Mouse (Mus musculus) heart, embryonic 14.5 days (tissue): Measurements from ENCODE around the gene Kcnn3. TPM values are rescaled to one million over a fixed set of nuclear protein-coding genes. Genes with fewer than 3 reads are reported as not detected.

Experiments
- ATAC-seq: fragments of 200-750 bp; cut with Nextera tagmentation; 2 replicates; pipeline ENCODE4 v1.8.0; 2017; ENCODE audit warnings: low read depth, moderate TSS enrichment; ENCODE audit not compliant: insufficient number of reproducible peaks, insufficient read depth, low FRiP score
- H3K27ac ChIP-seq, 2 experiments: fragments of 200-500 bp in 1 of 2; fragments of 300-500 bp in 1 of 2; sonication (generic) in 1 of 2; replicated peaks in 1 of 2; 2 replicates each; pipeline ENCODE4 v1.5.1; 2012 to 2014; ENCODE audit warnings: low read depth in 2 of 2, low read length in 2 of 2, control low read depth in 1 of 2, mild to moderate bottlenecking in 1 of 2, mixed read lengths in 1 of 2; ENCODE audit not compliant: control insufficient read depth in 1 of 2, insufficient read depth in 1 of 2
- H3K27me3 ChIP-seq: fragments of 300-500 bp; sonication (generic); 2 replicates; pipeline ENCODE4 v1.6.1; 2014; ENCODE audit warnings: mild to moderate bottlenecking, low read length, control low read depth; ENCODE audit not compliant: control insufficient read depth, insufficient read depth
- H3K36me3 ChIP-seq: fragments of 300-500 bp; sonication (generic); 2 replicates; pipeline ENCODE4 v1.6.1; 2014; ENCODE audit warnings: mild to moderate bottlenecking, control low read depth, low read length, mixed read lengths; ENCODE audit not compliant: control insufficient read depth, insufficient read depth
- H3K4me1 ChIP-seq, 2 experiments: fragments of 200-500 bp in 1 of 2; fragments of 300-500 bp in 1 of 2; sonication (generic) in 1 of 2; 2 replicates each; pipeline ENCODE4 v1.6.1; 2012 to 2014; ENCODE audit warnings: low read length in 2 of 2, control low read depth in 1 of 2, mixed read lengths in 1 of 2; ENCODE audit not compliant: control insufficient read depth in 2 of 2, insufficient read depth in 2 of 2
- H3K4me2 ChIP-seq: fragments of 300-500 bp; sonication (generic); 2 replicates; pipeline ENCODE4 v1.6.1; 2014; ENCODE audit warnings: mild to moderate bottlenecking, low read length
- H3K4me3 ChIP-seq, 2 experiments: fragments of 200-500 bp in 1 of 2; fragments of 300-500 bp in 1 of 2; sonication (generic) in 1 of 2; 2 replicates each; pipeline ENCODE4 v1.5.1; 2012 to 2014; ENCODE audit warnings: low read length in 2 of 2, mild to moderate bottlenecking in 2 of 2, control low read depth in 1 of 2, low read depth in 1 of 2, moderate library complexity in 1 of 2; ENCODE audit not compliant: control insufficient read depth in 1 of 2, insufficient read depth in 1 of 2
- H3K9ac ChIP-seq: fragments of 300-500 bp; sonication (generic); 2 replicates; pipeline ENCODE4 v1.6.1; 2014; ENCODE audit warnings: mild to moderate bottlenecking, low read length
- H3K9me3 ChIP-seq: fragments of 300-500 bp; sonication (generic); 2 replicates; pipeline ENCODE4 v1.6.1; 2016; ENCODE audit warnings: low read length, control low read depth; ENCODE audit not compliant: control insufficient read depth
- WGBS: fragments of 180-500 bp; shearing (Covaris S2); extraction: QIAGEN DNeasy Blood & Tissue Kit; methylation state at CpG from one replicate; pipeline ENCODE4 v1.1.7; 2014; 5-methylcytosine and 5-hydroxymethylcytosine counted together
- polyA plus RNA-seq: library from polyadenylated mRNA; unstranded; fragments of >200 nt; fragmentation: Nextera tagmentation; extraction: Ambion mirVana; gene quantifications from 2 replicates; pipeline ENCODE4 v1.2.1, GENCODE M21; 2014

Gene Kcnn3
- polyA plus RNA-seq, 1 experiment from 2014 or later, result 3.1 TPM

DNA sequence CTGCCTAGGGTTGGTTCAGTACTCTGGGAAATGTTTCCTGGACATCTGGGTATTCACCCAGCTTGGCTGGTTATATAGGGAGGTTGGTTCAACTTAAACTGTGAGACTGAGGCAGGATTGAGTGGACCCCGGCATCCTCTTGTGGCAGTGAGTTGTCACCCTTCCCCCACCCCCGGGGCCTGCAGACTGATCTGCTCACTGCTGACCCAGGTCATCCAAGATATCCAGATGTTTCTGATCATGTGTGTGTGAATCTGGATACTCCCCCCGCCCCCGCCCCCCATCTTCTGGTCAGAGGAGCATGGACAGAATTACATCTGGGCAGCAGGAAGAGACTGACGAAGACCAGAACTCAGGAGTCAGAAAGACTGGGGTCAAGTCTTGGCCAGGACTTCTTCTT, 45.4 kb downstream of the Kcnn3 start:
- H3K27me3 ChIP-seq, result no peaks in the 10 kb centered on the region; the same call in none of the 2 replicates

DNA sequence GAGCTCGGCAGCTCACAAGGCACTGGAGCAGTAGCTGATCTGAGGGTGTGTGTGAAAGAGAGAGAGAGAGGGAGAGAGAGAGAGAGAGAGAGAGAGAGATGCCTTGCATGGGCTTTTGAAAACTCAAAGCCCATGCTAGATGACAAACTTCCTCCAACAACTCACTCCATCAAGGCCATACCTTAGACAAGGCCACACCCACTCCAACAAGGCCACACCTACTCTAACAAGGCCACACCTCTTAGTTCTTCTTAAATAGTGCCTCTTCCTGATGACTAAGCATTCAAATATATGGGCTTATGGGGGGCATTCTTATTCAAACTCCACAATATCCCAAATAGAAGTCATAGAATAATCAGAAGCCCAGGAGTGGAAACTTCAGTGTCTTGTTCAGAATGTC, 49.1 kb downstream of the Kcnn3 start:
- Histone ChIP-seq H3K9me3 (no peaks in the 10 kb centered on the region), H3K36me3 (no peaks in the 10 kb centered on the region), H3K4me3 (no peak overlapping the region), H3K9ac (no peak overlapping the region), H3K27ac (no peak overlapping the region), H3K4me1 (peaks cover 5 to 6% of the 10 kb centered on the region in 2 experiments; a peak in 2 of 4 replicates), H3K27me3 (peaks cover 6% of the 10 kb centered on the region; the same call in 1 of the 2 replicates), H3K4me2 (no peak overlapping the region)
- 83% methylated on average over 1 of the region's 1 CpGs for WGBS
- no peak for ATAC-seq

More for the DNA sequence above, 45.4 kb downstream of the Kcnn3 start:
- Histone ChIP-seq H3K27ac (no peak overlapping the region), H3K9me3 (no peaks in the 10 kb centered on the region), H3K36me3 (no peaks in the 10 kb centered on the region), H3K4me1 (peaks cover 5 to 6% of the 10 kb centered on the region in 2 experiments; a peak in 2 of 4 replicates), H3K9ac (no peak overlapping the region), H3K4me2 (no peak overlapping the region), H3K4me3 (no peak overlapping the region)
- no peak for ATAC-seq
- WGBS, result 51% methylated on average over 5 of the region's 5 CpGs

- no peaks in the 10 kb centered on the region for H3K36me3 ChIP-seq
- WGBS, result 17% methylated on average over 7 of the region's 7 CpGs
- no peak overlapping the region for H3K27ac ChIP-seq
- peaks cover 4 to 6% of the 10 kb centered on the region in 2 experiments; a peak in 2 of 4 replicates for H3K4me1 ChIP-seq
- no peak overlapping the region for H3K4me2 ChIP-seq
- H3K9me3 ChIP-seq, result no peaks in the 10 kb centered on the region
- H3K27me3 ChIP-seq, result peaks cover 6% of the 10 kb centered on the region; the same call in 1 of the 2 replicates
- H3K4me3 ChIP-seq, result no peak overlapping the region
- H3K9ac ChIP-seq, result no peak overlapping the region
- no peak for ATAC-seq
Measured at GRCm38 (mm10) chr3:89569707-89570324, 49.9 kb downstream of the Kcnn3 start.

DNA sequence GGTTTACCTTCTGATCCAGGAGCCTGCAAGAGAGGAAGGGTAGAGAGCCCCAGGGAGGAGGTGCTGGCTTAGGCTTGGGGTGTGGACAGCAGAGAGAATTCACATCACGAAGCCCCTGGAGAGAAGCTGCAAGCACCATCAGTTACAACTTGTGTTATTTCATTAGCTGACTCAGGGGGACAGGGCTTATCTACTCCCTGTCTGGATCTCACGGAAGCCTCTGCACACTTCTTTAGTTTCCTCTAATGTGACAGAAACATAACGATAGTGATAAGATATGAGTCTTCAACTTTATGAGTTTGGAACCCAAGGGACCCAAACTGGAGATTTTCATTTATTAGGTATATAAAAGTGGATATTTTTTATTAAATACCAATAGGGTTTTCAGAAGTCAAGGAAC, 50.4 kb downstream of the Kcnn3 start:
- H3K9me3 ChIP-seq, result no peaks in the 10 kb centered on the region
- 9% methylated on average over 3 of the region's 3 CpGs for WGBS
- peaks cover 3 to 6% of the 10 kb centered on the region in 2 experiments; a peak in 2 of 4 replicates for H3K4me1 ChIP-seq
- H3K4me2 ChIP-seq, result no peak overlapping the region
- H3K36me3 ChIP-seq, result no peaks in the 10 kb centered on the region
- no peak overlapping the region for H3K9ac ChIP-seq
- H3K27me3 ChIP-seq, result peaks cover 6% of the 10 kb centered on the region; the same call in 1 of the 2 replicates
- no peak for ATAC-seq
- H3K27ac ChIP-seq, result no peak overlapping the region
- H3K4me3 ChIP-seq, result no peak overlapping the region

GRCm38 (mm10) chr3:89574260-89574659, 54.3 kb downstream of the Kcnn3 start:
- H3K4me1 ChIP-seq, result peaks cover 6% of the 10 kb centered on the region in 2 experiments; a peak in 2 of 4 replicates
- 48% methylated on average over 2 of the region's 2 CpGs for WGBS
- no peak overlapping the region for H3K4me3 ChIP-seq
- peaks cover 6% of the 10 kb centered on the region; the same call in 1 of the 2 replicates for H3K27me3 ChIP-seq
- H3K9me3 ChIP-seq, result no peaks in the 10 kb centered on the region
- H3K9ac ChIP-seq, result no peak overlapping the region
- no peak overlapping the region for H3K4me2 ChIP-seq
- H3K27ac ChIP-seq, result no peak overlapping the region
- H3K36me3 ChIP-seq, result no peaks in the 10 kb centered on the region
- no peak for ATAC-seq

- H3K4me1 ChIP-seq, result peaks cover 0 to 2% of the 10 kb centered on the region in 2 experiments; a peak in 1 of 4 replicates
- H3K27me3 ChIP-seq, result peaks cover 6% of the 10 kb centered on the region; the same call in 1 of the 2 replicates
- ATAC-seq, result no peak
- no peak overlapping the region for H3K27ac ChIP-seq
- H3K4me2 ChIP-seq, result no peak overlapping the region
- no peaks in the 10 kb centered on the region for H3K9me3 ChIP-seq
- H3K9ac ChIP-seq, result no peak overlapping the region
- no peak overlapping the region for H3K4me3 ChIP-seq
- WGBS, result 91% methylated on average over 6 of the region's 6 CpGs
- H3K36me3 ChIP-seq, result no peaks in the 10 kb centered on the region
Measured at GRCm38 (mm10) chr3:89576381-89576780, 56.4 kb downstream of the Kcnn3 start.

- 29% methylated on average over 5 of the region's 5 CpGs for WGBS
- Histone ChIP-seq H3K27me3 (peaks cover 5% of the 10 kb centered on the region; the same call in 1 of the 2 replicates), H3K27ac (no peak overlapping the region), H3K9me3 (no peaks in the 10 kb centered on the region), H3K9ac (no peak overlapping the region), H3K4me1 (peaks cover 0 to 2% of the 10 kb centered on the region in 2 experiments; a peak in 1 of 4 replicates), H3K36me3 (no peaks in the 10 kb centered on the region), H3K4me2 (no peak overlapping the region), H3K4me3 (no peak overlapping the region)
- no peak for ATAC-seq
Measured at GRCm38 (mm10) chr3:89577154-89577553, 57.2 kb downstream of the Kcnn3 start.
